Mouse (Mus musculus) G1E (cell line): ENCODE measurements around the gene Dock8.

Experiments
- CTCF ChIP-seq: IDR thresholded peaks from 2 replicates; pipeline ENCODE4 v1.5.1; 2012; ENCODE audit warnings: low read depth, low read length, inconsistent platforms, mixed read lengths
- GATA1 ChIP-seq: IDR thresholded peaks from 2 replicates; pipeline ENCODE4 v1.6.1; 2012; ENCODE audit warnings: borderline replicate concordance, low read length, inconsistent platforms, mixed read lengths
- POLR2AphosphoS5 ChIP-seq: IDR thresholded peaks from 2 replicates; pipeline ENCODE4 v1.6.1; 2012; ENCODE audit warnings: low read depth, low read length, inconsistent platforms; ENCODE audit not compliant: insufficient replicate concordance
- TAL1 ChIP-seq: conservative IDR thresholded peaks from 2 replicates; pipeline ENCODE4 v1.6.1; 2012; ENCODE audit warnings: low read depth, low read length, inconsistent platforms, mixed read lengths

- TF ChIP-seq CTCF (no peak), GATA1 (no peak), POLR2AphosphoS5 (no peak), TAL1 (no peak)
These were observed 123.1 kb downstream of the Dock8 start for GRCm38 (mm10) chr19:25122417-25122816.
